Mouse (Mus musculus) layer of hippocampus, adult 9-10 months (tissue): ENCODE results near the gene Gm20388.

ENCODE experiments used
- DNase-seq: peaks from one replicate; pipeline ENCODE4 v3.0.0; 2022; ENCODE audit warnings: low spot score

Gm20388 gene

DNA sequence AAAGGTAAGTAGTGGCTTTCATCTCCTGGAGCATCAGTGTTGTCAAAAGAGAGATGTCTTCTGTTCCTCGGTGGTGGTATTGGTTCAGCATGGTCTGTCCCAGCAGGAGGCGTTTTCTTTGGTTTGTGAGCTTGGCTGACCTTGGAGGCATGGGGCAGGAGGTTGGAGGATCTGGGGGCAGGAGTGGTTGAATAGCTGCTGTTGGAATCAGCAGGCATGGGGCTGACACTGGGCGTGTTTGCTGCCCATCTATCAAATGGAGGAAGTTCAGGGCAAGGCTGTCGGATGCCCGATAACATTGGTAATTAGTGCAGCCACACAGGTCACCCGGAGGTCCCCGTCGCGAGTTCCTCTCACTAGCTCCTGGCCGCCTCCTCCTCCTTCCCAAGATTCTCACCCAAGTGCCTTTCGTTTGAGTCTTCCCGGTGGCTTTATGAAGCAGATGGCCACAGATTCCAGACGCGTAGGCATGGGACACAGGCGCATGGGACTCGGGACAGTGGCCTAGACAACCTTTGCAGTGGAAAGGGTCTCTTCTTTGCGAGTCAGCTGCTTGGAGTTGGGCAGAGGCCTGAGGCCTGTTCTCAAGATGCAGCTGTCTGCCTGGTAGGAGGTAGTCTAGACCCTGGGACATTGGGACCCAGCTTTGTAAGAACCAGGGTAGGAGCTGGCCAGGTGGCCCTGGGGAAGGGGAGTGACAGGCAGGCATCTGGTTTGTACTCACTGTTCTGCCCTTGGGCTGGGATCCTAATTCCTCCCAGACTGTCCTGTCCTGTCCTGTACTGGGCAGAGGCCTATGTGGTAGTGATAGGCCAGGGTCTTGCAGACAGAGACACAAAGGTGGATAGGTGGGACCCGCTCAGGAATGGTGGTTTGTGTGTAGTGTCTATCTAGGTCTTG, 320.3 kb downstream of the Gm20388 start:
- no peak for DNase-seq

GRCm38 (mm10) chr8:120231870-120232269, 321.2 kb downstream of the Gm20388 start:
- DNase-seq, result no peak

GRCm38 (mm10) chr8:120232398-120232797, 321.8 kb downstream of the Gm20388 start:
- no peak for DNase-seq

GRCm38 (mm10) chr8:120232913-120233312, 322.3 kb downstream of the Gm20388 start:
- no peak for DNase-seq

DNA sequence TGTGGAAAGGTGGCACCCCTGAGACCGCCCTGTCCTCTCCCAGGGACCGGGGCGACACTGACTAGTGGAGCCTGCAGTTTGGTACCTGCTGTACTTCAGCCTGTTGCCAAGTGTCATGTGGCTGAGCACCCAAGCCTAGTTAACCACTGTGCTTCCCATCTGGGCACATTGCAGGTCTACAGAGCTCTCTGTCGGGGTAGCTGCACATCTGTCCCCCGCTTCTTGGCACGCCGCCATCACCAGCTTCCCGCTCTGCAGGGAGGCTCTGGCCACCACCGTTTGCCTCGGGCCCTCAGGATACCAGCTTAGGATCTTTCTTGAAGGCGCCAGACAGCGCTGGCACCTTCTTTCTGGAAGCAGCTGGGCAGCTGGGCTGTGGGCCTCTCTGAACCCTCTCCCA, 323.8 kb downstream of the Gm20388 start:
- DNase-seq, result no peak

DNA sequence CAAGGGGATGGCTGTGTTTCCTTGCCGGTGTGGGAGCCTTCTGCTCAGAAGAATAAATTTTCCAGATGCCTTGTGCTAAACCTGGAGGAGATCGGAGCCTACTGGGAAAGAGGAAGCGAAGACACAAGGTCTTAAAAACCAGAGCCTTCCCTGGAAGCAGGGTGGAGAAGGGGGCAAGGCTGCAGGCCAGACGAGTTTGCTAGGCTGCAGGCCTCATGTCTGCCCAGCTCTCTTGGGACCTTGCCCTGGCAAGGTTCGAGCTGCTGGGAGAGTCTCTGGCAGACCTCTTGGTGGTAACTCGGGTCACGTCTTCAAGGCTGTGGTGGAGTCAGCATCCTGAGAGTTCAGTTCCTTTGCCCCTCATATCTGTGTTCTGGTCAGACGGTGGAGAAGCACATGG, 324.2 kb downstream of the Gm20388 start:
- DNase-seq, result no peak

DNA sequence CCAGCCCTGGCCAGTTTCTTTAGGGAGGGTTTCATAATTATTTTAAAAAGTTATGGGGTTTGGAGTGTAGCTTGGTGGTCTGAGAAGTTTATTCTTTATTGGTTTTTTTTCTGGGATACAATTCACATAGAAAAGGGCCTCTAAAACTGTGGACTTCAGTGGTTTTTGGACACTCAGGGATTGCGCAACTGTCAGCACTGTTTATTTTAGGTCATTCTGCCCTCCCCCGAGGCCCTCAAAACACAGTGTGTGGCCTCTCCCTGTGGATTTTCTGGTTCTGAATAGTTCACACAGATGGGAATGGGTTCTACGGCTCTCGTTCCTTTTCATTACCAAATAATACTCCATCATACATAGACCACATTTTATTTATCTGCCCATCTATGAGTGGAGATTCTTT, 332.6 kb downstream of the Gm20388 start:
- no peak for DNase-seq

DNA sequence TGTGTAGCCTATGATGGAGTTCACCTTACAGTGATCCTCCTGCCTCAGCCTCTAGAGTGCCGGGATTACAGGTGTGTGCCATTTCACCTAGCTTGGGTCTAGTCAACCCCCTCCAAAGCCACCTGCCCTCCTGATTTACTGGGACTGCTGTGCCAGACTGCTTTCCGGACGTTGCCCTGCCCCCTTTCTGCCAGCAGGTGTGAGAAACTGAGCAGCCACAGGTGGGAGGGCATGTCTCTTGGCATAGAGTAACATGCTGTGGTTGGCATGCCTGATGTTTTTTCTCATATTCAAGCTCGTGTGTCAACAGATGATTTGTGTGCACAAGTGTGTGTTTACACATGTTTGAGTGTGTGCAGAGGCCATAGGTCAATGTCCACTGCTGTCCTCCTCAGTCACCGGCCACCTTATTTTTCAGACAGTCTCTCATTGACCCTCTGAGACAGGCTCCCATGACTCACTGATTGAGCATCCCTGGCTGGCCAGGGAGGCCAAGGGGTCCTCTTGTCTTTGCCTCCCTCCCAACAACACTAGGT, 333.3 kb downstream of the Gm20388 start:
- DNase-seq, result no peak

GRCm38 (mm10) chr8:120244553-120244952, 333.9 kb downstream of the Gm20388 start:
- no peak for DNase-seq

- DNase-seq, result no peak
These were observed 337.0 kb downstream of the Gm20388 start for GRCm38 (mm10) chr8:120247618-120248017.

GRCm38 (mm10) chr8:120248031-120248430, 337.4 kb downstream of the Gm20388 start:
- DNase-seq, result no peak

DNA sequence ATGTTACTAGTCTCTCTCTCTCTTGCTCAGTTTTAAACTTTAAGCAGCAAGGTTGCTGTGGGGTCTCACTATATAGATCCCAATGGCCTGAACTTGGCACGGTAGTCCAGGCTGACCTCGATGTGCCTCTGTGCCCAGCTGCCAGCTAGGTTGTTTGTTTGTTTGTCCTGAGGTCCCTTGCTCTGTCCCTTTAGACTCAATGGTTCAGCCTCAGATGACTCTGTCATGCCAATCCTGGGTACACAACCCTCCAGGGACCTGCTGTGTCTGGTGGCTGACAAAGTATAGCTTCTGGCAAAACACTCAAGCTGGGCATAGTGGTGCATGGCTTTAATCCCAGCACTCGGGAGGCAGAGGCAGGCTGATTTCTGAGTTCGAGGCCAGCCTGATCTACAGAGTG, 337.8 kb downstream of the Gm20388 start:
- no peak for DNase-seq

- no peak for DNase-seq
These were observed 339.2 kb downstream of the Gm20388 start for GRCm38 (mm10) chr8:120249800-120250336.

DNA sequence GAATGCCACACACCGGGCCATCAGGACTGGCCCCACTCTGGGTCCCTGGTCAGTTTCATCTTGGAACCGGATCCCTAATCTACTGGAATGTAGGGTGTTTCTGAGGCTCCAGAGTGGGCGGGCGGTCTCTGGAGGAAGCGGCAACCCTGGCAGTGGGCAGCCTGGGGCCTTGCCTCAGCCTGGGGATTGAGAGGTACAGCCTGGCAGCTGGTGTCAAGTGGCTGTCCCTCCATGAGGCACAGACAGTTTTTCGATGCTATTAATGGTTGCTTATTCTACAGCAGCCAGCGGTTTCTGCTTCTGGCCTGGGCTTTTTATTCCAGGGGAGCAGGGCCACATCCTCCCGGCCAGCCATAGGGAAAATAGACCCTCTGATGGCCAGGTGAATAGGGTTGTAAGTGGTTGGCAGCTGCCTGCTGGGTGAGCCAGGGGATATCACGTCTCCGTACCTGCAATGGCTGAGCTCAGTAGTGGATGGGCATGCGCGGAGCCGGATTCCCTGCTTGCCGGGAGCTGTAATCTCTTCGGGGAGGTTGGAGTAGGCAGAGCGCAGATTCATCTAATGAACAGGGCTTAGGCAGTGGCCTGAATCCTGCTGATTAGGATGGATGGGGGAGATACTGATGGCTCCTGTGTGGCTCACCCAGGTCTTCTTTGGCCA, 340.2 kb downstream of the Gm20388 start:
- DNase-seq, result no peak

GRCm38 (mm10) chr8:120251411-120252035, 340.9 kb downstream of the Gm20388 start:
- no peak for DNase-seq

DNA sequence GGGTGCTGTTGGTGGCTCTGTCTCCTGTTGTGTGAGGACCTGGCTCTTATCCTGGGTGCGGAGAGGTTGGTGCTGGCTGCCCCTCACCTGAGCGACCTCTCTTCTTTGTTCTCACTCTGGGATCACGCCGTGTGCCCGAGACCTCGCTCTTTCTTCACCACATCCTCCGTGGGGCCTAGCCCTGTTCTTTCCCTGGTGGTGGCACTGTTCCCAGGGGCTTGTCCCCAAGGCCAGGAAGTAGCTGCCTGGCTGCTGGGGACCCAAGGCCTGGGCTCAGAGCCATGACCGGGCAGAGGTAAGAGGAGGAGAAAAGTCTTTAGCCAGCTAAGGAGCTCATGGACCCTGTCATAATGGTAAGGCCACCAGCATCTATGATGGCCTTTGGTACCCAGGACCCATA, 343.0 kb downstream of the Gm20388 start:
- no peak for DNase-seq

GRCm38 (mm10) chr8:120255406-120255987, 344.9 kb downstream of the Gm20388 start:
- DNase-seq, result no peak

DNA sequence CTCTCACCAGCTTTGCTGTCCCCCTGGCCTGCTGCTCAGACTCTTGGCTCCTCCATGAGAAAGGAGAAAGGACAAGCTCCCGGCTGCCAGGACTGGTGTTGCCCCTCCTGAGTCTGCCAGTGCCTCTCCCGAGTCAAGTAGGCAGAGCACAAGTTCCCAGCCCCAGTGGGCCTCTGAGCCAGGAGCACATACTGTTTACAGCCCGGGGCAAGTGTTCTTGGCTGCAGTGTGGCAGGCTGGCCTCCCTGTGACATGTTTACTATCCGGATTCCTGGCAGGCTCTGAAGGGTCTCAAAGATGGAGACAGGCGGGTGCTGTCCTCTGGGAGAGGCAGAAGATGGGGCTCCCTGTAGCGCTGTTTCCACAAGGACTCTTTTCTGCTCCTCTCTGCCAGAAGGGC, 346.3 kb downstream of the Gm20388 start:
- no peak for DNase-seq

GRCm38 (mm10) chr8:120259206-120259605, 348.6 kb downstream of the Gm20388 start:
- DNase-seq, result no peak

GRCm38 (mm10) chr8:120260677-120261076, 350.0 kb downstream of the Gm20388 start:
- DNase-seq, result no peak

DNA sequence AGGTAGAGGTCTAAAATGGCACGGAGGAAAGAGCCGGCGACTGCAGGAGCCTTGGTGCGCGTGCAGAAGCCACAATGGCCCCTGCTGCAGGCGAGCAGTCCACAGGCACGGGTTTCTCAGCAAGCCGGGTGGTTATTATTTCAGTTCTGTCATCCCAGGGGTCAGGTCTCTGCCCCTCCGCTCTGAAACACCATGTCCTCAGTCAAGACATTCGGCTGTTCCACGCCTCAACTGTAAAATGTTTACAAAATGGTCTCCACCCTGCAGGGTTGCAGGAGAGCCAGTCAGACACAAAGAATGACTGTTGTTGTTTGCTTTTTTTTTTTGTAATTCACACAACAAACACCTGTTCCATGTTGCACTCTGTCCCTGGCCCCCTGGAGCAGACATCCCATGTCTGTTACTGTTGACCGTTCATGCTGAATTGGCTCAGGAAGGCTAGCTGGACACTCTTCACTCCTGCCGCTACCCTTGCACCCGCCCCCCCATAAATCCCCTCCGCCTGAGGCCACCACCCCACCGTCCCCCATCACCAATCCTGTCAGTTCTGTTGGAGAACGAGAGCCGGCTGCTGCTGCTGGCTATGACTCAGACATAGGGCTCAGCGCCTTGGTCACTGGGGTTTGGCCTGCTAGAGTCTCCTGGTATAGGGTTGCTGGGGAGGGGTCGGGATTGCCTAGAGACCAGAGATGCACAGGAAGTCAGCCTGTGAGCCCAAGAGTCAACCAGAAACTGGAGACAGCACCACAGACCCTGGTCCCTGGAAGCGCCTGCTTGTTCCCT, 350.9 kb downstream of the Gm20388 start:
- DNase-seq, result no peak
